Mouse (Mus musculus) gastrocnemius, adult 2 months (tissue): ENCODE measurements around the gene Snrk. TPM values are rescaled to one million over a fixed set of nuclear protein-coding genes. Genes with fewer than 3 reads are reported as not detected.
A peak's percentile ranks its signal among the peaks of the same experiment; 100 is the strongest.

Source experiments
- DNase-seq: peaks from one replicate; pipeline ENCODE4 v3.0.0; 2022
- H3K27ac ChIP-seq: fragments of 200-600 bp; 2 replicates; pipeline ENCODE4 v1.8.1; 2022; ENCODE audit warnings: mild to moderate bottlenecking
- H3K4me3 ChIP-seq: fragments of 200-600 bp; 2 replicates; pipeline ENCODE4 v1.8.1; 2022; ENCODE audit warnings: mild to moderate bottlenecking, moderate library complexity
- CTCF ChIP-seq: fragments of 200-600 bp; IDR thresholded peaks from 2 replicates; pipeline ENCODE4 v1.8.1; 2022; ENCODE audit warnings: antibody characterized with exemption, mild to moderate bottlenecking, moderate library complexity
- intact Hi-C: fragments of 180-260 bp; cut with DNase I; formaldehyde crosslinking; loops from one replicate; pipeline ENCODE4 v1.15.1; 2025
- total RNA-seq, 2 experiments: library from RNA; stranded (reverse); gene quantifications; 2 replicates each; pipeline ENCODE4 v1.2.3; 2021

Gene Snrk
- total RNA-seq, 2 experiments from 2014 or later: 55.2 to 80.0 TPM

DNA sequence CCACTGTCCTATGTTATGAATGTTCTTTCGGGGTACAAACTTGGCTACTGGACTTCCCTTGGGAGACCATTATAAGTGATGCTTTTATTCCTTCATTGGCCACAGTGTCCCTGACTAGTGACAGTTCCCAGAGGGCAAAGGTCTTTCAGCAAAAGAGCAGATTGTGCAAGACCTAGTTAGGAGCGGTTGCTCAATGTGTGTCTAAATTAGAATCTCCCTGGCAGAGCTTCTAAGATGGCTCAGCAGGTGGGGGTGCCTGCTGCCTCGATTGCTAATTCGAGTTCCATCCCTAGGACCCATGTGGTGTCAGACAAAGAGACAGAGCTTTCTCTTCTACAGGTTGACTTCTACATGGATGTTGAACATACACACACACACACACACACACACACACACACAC, 1.5 kb upstream of the Snrk start:
- no peak for TF ChIP-seq CTCF
- DNase-seq: peak; percentile 63
- intact Hi-C loops: no loop called here
- H3K27ac ChIP-seq: peak overlapping the region; percentile 99
- H3K4me3 ChIP-seq: no peak overlapping the region

DNA sequence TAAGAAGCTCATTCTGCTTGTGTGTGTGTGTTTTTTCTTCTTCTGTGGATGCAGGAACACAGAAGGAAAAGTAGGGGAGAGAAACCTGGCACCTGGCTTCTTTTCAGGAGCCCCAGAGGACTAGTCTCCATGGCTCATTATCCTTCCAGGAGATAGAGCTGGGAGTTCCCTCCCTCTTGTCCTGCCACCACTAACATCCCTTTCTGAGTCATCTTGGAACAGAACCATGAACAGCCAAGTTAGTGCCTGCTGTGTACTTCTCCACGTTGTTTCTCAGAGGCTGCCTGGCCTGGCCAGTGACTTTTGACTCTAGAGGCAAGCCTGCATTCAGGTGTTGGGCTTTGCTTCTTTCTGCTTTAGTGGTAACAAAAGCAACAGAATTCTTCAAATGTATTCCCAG, 707 bp upstream of the Snrk start:
- intact Hi-C loops: no loop called here
- Histone ChIP-seq H3K4me3 (no peak overlapping the region), H3K27ac (peak overlapping the region; percentile 99)
- TF ChIP-seq CTCF: no peak
- no peak for DNase-seq

DNA sequence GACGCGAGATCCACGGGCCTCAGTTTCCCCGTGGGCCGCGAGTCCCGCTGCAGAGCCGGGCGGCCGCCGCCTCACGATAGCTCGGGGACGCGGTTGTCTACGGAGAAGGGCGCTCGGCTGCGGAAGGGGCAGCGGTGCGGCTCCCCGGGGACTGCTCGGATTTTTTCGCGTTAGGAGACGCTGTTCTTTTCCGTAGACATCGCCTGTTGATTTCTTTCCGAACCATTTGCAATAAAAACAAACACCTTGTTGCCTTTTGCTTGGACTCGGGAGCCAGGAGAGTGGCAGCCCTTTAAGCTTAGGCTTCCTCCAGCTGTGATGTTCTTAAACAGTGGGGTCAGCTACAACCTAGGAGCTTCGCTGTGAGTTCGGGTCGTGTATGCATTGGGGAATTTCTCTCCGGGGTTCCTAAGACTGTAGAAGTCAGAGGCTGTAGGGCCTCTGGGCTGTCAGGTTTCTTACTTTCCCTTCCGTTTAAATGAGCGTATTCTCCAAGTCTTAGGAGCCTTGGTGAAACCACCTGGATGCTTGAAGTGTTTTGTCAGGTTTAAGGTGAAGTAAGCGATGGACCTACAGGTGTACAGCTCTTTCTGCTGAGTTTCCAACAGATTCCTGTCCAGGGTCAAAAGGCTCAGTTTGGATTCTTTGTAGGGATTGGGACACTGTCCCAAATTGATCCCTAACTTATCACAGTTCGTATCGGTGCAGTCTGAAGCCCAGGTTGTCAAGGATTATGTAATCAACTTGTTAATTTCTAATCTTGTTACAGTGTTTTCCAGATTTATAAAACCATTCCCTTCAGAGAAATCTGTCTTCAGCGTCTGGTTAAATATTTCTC, 845 bp downstream of the Snrk start:
- DNase-seq: no peak
- Histone ChIP-seq H3K4me3 (peak overlapping the region; percentile 89), H3K27ac (peak overlapping the region; percentile 99)
- intact Hi-C loops: loop anchor here (1.0 kb wide), 1 partner anchor 93 kb away; no protein-coding TSS in a partner anchor
- TF ChIP-seq CTCF: no peak

DNA sequence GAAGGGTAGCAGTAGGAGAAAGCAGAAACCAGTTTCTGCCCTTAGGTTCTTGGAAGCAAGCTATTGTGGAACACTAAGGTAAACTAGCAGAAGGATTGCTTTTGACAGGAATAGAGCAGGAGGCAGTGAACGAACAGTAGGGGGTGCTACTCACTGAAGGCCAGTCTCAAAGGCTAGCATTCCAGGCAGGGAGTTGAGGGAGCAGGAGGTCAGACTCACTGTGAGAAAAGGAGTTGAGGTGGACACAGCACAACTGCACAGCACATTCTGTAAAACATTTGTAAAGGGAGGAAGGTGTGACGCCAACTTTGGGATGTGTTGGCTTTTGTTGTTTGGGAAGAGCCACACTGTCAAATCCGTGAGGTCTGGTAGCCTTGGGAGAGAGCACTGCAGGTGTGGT, 3.0 kb downstream of the Snrk start:
- Histone ChIP-seq H3K4me3 (peak overlapping the region; percentile 89), H3K27ac (peak overlapping the region; percentile 99)
- TF ChIP-seq CTCF: peak; percentile 93
- intact Hi-C loops: loop anchor here (1.0 to 5.0 kb wide), 3 partner anchors 37 to 101 kb away; no protein-coding TSS in a partner anchor
- peak; percentile 70 for DNase-seq

DNA sequence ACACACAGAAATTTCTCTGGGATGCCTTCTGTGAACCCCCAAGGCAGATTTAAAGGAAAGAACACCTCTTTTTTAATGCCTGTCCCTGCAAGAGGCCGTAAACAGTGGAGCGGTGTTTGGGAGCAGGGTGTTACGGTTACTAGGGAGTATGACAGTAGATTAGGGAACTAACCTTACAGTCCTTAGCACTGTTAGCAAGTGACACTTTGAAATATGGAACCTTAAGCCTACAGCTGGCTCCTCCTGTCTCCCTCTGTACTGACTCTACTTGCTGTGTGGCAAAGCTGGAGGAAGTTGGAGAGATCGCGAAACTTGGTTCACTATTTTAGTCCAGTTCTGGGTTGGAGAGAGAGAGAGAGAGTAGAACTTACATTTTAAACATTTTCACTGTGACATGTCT, 5.0 kb downstream of the Snrk start:
- no peak for TF ChIP-seq CTCF
- peak overlapping the region; percentile 99 for H3K27ac ChIP-seq
- no peak for DNase-seq
- peak overlapping the region; percentile 89 for H3K4me3 ChIP-seq
- intact Hi-C loops: loop anchor here (5.0 kb wide), 1 partner anchor 35 kb away; no protein-coding TSS in a partner anchor

DNA sequence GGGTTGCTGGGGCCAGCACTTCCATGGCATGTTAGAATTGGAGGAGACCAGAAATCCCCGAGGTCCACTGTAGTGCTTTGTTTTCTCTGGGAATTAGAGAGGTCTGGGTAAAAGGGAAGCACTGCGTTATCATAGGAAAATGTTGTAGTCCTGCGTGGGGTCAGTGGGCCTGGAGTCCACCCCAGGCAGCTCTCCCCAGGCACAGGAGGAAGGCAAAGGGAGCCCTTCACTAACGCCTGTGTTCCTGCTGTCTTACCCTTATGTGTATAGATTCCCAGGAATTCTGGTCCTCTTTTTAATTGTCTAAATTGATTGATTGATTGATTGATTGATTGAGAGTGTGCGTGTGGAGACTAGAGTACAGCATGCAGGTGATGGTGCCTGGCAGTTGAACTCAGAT, 6.1 kb downstream of the Snrk start:
- Histone ChIP-seq H3K4me3 (peak overlapping the region; percentile 89), H3K27ac (peak overlapping the region; percentile 99)
- DNase-seq: no peak
- TF ChIP-seq CTCF: no peak
- intact Hi-C loops: loop anchor here (5.0 kb wide), 1 partner anchor 34 kb away; no protein-coding TSS in a partner anchor

DNA sequence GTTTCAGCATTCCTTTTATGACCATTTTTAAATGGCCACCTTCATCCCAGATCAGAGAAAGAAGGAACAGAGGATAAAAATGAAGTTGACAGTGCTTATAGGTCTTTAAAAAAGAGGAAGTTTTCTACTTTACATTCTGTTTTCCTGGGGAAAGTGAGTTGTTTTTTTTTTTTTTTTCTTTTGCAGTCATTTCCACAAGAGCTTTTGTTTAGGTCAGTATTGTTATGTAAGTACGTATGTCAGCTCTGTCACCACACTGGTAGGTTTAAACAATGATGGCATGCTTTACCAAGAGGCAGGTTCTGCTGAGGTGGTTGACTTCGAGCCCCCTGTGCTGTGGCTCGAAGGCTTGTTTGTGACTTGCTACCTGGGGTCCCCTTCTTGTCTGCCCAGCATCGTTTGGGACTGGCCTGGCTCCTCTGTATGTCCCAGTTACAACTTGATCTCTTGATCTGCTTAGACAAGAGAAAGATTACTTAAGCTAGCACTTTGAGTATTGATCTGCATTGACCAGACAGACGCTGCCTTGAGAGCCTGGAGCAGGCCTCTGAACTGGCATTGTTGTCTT, 8.7 kb downstream of the Snrk start:
- DNase-seq: no peak
- peak overlapping the region; percentile 99 for H3K27ac ChIP-seq
- no peak for TF ChIP-seq CTCF
- intact Hi-C loops: no loop called here
- H3K4me3 ChIP-seq: peak overlapping the region; percentile 19

DNA sequence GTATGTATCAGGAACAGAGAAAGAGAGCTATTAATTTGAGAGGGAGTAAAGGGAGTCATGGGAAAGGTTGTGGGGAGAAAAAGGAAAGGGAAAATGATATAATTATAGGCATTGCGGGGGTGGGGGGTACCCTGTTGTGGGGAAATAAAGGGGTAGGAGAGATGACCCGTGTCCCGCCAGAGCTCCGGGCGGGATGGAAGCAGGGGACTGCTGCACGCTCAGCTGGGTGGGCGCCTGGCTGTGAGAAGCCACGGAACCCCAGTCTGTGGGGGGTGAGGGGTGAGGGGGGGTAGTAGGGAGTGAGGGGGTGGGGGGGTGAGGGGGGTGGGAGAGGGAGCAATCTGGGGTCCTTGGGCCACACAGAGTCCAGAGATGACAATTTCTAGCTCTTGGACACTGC, 9.7 kb downstream of the Snrk start:
- intact Hi-C loops: no loop called here
- no peak for DNase-seq
- TF ChIP-seq CTCF: no peak
- H3K4me3 ChIP-seq: peak overlapping the region; percentile 41
- H3K27ac ChIP-seq: peak overlapping the region; percentile 99

DNA sequence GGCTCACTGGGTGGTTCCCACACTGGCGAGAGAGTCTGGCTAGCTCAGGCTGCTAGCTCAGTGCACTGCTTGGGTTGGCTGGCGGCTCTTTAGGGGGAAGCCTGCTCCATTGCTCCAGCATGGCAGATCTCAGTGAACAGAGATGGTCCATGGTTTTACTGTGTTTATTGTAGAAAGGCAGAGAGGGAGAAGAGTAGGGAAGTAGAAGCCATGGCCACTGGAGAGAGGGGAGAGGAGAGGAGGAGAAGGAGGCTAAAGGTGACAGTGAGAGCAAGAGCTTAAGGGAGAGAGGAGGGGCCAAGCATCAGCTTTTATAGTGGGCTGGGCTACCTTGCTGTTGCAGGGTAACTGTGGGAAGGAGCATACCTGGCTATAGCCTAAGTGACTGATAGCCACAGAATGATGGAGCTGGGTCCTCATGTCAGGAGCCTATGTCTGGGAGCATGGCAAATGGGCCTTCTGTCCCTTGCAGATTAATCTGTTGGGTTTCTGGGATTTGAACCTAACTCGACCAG, 10.3 kb downstream of the Snrk start:
- no peak for TF ChIP-seq CTCF
- intact Hi-C loops: no loop called here
- H3K27ac ChIP-seq: peak overlapping the region; percentile 63
- DNase-seq: no peak
- peak overlapping the region; percentile 41 for H3K4me3 ChIP-seq

DNA sequence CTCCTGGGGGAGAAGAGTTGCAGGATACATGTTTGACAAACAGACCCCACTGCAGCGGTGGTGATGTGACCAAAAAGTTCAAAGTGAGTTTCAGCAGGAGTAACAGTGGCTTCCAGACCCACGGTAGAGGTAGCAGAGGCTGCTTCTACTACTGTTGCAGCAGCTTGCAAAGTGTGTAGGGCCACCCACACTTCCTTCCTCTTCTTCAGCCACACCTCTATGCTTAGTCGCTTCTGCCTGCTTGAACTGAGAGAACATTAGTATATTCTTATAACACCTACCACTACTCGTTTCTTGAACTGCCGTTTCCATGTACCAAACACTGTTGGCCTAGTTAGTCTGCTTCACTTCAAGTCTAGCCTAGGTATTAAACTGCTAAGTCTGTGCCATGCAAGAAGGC, 11.6 kb downstream of the Snrk start:
- peak overlapping the region; percentile 63 for H3K27ac ChIP-seq
- TF ChIP-seq CTCF: no peak
- DNase-seq: no peak
- peak overlapping the region; percentile 41 for H3K4me3 ChIP-seq
- intact Hi-C loops: no loop called here

DNA sequence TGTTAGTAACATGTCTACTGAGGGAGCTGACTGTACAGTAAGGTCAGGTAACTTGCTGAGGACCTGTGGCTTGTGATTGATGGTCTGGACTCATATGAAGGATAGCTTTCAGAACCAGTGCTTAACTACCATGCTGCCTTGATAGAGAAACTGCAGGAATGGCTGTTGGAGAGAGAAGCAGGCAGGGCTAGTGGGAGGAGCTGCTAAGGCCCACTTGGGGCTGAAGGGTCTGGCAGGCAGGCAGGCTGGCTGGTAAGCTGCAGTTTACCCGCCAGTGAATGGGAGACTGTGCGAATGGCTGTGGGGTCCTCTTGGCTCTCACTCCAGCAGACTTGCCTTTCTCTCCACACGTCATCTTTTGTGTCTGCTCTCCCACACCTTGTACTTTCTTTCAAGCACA, 13.6 kb downstream of the Snrk start:
- peak; percentile 34 for DNase-seq
- intact Hi-C loops: no loop called here
- no peak for TF ChIP-seq CTCF
- Histone ChIP-seq H3K4me3 (peak overlapping the region; percentile 13), H3K27ac (peak overlapping the region; percentile 63)

DNA sequence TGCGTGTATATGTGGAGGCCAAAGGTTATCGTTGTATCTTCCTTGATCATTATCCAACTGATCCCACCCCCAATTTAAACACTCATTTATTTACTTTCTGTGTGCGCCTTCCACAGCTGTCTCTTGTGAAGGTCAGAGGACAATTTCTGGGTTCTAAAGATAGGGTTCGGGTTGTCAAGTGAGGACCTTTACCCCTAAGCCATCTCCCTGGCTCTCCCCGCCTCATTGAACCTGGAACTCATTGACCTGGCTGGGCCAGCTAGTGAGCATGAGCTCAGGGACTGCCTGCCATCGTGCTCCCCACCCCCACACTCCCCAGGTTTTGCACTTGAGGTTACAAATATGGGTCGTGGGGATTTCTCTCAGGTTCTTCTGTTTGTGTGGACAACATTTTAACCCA, 15.1 kb downstream of the Snrk start:
- DNase-seq: peak; percentile 9
- no peak overlapping the region for H3K4me3 ChIP-seq
- no peak overlapping the region for H3K27ac ChIP-seq
- no peak for TF ChIP-seq CTCF
- intact Hi-C loops: no loop called here
